Mouse (Mus musculus) adrenal gland (tissue): Measurements from ENCODE around the gene Kdm3a.

Source experiments
- intact Hi-C: fragments of 180-260 bp; cut with DNase I; formaldehyde crosslinking; loops from one replicate; pipeline ENCODE4 v1.15.1; 2025
- long read RNA-seq, 2 experiments: library from polyadenylated mRNA; unstranded; transcript quantifications; one replicate each; pipeline ENCODE4 v2.0.0; 2020; ENCODE audit warnings: borderline replicate concordance in 1 of 2; ENCODE audit not compliant: insufficient replicate concordance in 1 of 2

The Kdm3a gene
- long read RNA-seq, experiment 1, partial matches to known transcripts: 2 of 2 reads
- long read RNA-seq, experiment 1, other reads (novel, unspliced or antisense): 0 of 2 reads
- long read RNA-seq, experiment 2, partial matches to known transcripts: 3 of 7 reads
- long read RNA-seq, experiment 2, other reads (novel, unspliced or antisense): 4 of 7 reads

- intact Hi-C loops: no loop called here
These were observed at the start of gene Kdm3a for GRCm38 (mm10) chr6:71632829-71633662. Gene Kdm3a, minus strand, starts transcription at chr6:71632990.

- intact Hi-C loops: no loop called here
These were observed 46.1 kb upstream of the Kdm3a start for GRCm38 (mm10) chr6:71678891-71679290.

DNA sequence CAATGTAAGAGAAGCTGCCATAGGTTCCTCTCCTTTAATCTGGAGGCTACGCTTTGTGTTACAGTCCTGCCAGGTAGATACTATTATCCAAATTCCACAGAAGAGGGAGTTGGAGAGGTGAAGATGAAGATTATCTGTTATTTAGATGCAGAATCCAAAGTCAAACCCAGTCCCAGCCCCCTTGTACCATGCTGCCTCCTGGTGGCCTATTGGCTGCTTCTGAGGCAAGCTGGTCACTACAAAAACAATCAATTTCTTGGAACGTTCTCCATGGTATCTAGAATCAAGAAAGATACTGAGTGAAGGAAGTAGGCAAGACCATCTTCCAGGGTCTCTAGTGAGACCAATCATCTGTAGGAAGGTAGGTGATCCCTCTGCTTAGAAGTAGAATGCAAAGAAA, 40.4 kb upstream of the Kdm3a start:
- intact Hi-C loops: no loop called here

DNA sequence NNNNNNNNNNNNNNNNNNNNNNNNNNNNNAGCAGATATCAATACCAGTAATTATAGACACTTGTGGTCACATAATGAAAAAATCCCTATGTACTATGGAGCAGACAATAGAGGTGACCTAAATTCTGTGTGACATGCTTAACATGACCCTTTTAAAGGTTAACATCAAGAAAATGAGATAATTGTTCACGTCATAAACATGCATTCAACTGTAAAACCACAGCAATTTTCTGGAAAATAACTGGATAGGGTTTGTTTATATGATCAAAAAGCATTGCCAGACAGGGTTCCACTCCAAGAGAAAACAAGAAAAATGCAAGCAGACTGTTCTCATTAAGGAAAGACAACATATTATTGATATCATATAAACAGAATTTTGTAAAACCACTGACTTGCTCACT, 31.7 kb upstream of the Kdm3a start:
- intact Hi-C loops: no loop called here

DNA sequence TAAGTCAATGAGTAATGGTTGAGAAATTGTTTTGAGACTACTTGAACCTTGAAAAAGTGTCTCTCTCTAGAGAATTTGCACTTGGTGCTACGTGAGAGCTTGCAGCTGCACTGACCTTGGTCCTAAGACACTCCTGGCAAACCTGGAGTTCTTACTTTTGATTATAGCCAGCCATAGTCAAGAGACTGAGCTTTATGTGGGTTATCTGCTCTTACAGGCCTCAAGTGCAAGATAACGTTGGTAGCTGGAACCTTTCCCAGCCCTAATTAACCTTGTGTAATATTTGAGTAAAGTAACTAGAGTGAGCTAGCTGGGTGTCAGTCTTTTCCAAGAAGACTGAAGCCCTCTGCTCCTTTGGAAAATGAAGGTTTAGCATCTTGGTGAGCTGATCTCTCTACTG, 25.5 kb upstream of the Kdm3a start:
- intact Hi-C loops: no loop called here

GRCm38 (mm10) chr6:71655835-71656234, 23.0 kb upstream of the Kdm3a start:
- intact Hi-C loops: no loop called here

DNA sequence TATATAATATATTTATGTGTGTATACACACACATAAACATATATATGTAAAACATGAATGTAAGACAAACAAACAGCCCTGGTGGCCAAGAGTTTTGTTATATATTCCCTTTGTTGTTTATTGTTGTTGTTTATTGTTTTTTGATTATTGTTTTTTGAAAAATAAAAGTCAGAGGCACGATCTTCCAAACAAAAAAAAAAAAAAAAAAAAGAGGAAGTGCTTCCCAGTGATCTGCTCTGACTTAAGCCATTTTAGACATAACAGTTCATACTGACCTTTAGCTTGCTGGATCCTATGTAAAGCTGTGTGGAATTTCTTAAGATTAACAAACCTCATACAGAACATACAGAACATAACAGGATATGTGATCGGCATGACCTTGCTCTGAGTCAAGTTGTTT, 19.1 kb upstream of the Kdm3a start:
- intact Hi-C loops: no loop called here

DNA sequence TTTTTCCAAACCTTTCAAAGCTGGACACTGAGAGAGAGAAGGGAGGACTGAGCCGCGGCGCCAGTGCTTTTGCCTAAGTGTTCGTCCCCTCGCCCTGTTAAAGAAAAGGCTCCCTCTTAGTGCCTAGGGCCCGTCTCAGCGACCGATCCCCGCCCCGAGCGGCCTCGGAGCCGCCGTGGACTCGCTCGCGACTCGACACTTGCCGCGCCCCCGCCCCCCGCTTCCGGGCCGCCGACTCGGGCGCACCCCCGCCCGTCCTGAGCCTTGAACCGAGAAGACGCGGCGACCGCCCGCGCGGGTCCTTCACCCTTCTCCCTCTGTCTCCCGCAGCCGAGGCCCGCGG, 333 bp downstream of the Kdm3a start:
- intact Hi-C loops: no loop called here

- intact Hi-C loops: no loop called here
These were observed 906 bp downstream of the Kdm3a start for GRCm38 (mm10) chr6:71631706-71632461.

DNA sequence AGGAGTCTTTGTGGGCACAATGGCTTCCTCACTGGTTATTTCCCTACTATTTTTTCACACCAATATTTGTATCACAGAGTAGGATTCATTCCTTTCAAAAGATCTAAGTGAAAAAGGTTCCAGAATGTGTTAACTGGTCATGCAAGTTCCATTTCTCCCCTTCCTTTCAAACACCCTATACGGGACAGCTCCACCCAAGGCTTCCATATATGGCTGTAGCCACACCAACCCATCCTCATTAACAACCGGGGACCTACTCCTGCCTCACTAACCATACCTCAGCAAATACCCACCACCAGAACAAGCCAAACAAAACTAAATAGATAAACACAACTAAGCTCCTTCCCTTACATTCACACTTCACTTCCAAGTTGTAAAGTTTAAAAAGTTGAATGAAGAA, 1.6 kb downstream of the Kdm3a start:
- intact Hi-C loops: no loop called here

- intact Hi-C loops: no loop called here
These were observed 5.5 kb downstream of the Kdm3a start for GRCm38 (mm10) chr6:71627325-71627724.

DNA sequence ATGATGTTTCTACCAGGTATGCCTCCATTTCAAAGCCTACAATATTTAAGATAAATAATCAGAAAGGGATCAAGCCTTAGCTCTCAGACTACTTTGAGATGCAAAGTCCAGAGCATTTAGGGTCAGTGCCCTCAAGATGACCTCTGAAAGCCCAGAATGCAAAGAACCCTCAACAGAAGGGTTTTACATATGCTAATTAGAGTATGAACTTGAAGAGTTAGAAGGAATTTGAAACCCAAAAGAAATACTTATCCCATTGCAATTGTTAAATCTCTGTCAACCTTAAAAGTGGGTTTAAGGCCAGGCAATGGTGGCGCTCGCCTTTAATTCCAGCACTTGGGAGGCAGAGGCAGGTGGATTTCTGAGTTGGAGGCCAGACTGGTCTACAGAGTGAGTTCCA, 6.8 kb downstream of the Kdm3a start:
- intact Hi-C loops: no loop called here

GRCm38 (mm10) chr6:71624723-71625122, 8.1 kb downstream of the Kdm3a start:
- intact Hi-C loops: no loop called here

DNA sequence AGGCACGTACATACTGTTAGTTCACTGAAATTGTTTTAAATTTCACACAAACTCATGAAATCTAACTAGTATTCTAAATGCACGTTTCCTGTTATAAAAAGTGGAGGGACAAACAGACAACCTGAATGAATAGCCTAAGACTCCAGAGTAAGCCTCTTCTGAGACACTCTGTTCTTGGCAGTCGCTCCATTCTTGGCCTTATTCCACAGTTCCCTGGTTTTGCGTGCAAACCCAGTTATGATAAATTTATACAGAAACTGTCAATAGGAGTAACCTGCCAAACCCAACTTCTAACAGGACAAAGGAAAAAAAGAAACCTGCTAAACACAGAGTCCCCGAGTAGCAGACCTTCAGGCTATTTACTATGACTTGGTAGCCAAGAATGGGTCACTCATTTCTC, 10.8 kb downstream of the Kdm3a start:
- intact Hi-C loops: no loop called here

GRCm38 (mm10) chr6:71621551-71621950, 11.2 kb downstream of the Kdm3a start:
- intact Hi-C loops: no loop called here

DNA sequence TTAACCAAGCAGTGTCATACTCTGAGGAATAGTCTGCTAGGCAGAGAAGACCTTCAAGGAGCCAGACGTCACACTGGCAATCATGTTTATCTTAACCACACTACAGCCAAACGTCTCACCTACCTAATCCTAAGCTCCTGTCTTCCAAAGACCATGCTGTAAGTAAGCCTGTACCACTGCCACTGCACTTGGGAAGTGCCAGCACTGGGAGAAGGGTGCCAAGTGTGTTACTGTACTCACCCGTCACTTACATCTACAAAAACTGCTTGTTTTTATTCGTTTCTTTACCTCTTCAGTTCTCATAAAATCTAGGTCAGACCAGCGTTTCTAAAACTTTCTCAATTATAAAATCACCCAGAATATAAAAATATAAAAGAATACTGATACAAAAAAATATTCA, 15.8 kb downstream of the Kdm3a start:
- intact Hi-C loops: loop anchor here (5.0 to 10.0 kb wide), 2 partner anchors 185 to 278 kb away; no protein-coding TSS in a partner anchor

- intact Hi-C loops: loop anchor here (10.0 kb wide), 1 partner anchor 282 kb away; no protein-coding TSS in a partner anchor
These were observed 19.6 kb downstream of the Kdm3a start for GRCm38 (mm10) chr6:71613225-71613624.

DNA sequence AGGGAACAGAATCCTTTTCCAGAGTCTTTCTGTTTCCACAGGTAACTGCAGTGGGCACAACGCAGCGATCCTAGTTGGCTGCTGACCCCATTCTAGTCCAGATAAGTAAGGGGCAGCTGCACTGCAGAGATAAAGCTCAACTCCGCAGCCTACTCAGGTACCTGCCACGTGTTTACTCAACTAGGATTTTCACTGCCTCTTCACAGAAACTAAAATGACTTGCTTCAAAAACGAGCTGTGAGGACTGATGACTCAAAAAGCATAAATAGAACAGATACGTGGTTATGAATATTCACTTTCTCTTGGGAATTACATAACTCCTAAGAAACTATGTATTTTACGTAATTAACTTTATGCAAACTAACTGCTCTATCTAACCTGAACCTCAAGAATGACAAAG, 22.8 kb downstream of the Kdm3a start:
- intact Hi-C loops: loop anchor here (10.0 kb wide), 1 partner anchor 285 kb away; no protein-coding TSS in a partner anchor

GRCm38 (mm10) chr6:71608994-71609393, 23.8 kb downstream of the Kdm3a start:
- intact Hi-C loops: no loop called here

DNA sequence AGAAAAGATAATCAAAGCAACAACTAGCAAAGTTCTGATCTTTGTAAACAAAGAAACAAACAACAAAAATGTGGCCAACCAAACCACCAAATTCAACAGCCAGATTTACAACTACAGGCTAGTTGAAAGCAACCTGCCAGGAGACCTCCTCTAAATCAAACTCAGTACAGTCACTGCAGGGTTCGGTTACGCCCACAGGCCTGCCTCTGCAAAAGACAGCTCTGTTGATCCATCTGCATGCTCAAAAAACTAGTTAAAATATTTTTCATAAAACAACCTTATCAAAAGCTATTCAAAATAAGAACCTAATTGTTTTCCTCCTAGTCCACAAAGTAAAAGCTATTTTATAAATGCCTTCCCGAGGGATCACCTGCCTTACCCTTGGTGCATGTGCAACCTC, 25.0 kb downstream of the Kdm3a start:
- intact Hi-C loops: no loop called here

DNA sequence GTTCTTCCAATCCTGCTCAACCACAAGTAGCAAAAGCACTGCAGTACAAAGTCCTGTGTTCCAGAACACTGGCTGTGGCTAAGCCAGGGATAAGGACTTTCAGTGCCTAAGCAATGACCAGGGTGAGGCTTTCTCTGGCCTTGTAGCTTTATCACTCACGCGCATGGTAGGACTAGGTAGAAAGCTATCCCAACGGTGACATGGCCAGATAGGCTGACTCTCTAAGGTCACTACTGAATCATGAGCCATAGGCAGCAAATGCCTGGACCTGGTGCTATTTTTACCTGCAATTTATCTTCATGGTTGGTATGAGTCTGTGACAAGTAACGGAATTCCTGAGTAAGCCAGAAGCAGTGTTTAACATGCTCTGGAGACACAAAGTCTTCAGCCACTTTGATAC, 42.6 kb downstream of the Kdm3a start:
- intact Hi-C loops: no loop called here

DNA sequence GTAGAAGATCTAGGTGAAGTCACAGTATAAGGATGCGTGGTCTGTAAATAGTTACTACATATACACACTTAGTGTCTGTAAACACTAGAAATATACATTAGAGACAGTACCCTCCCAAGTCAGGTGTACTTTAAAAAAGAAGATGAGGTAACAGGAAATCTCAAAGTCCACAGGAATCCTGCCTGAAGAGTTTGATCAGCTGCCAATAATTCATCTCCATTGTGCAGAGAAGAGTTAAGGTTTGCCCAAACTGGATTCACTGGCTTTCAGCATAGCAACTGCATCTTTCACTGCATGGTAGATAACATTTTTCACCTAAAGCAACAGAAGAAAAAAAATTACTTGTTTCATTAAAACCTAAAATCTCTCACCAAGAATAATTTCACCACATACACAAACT, 43.4 kb downstream of the Kdm3a start:
- intact Hi-C loops: no loop called here
